Mouse (Mus musculus): ENCODE measurements at regions not wholly inside any gene's neighbourhood (a gene's known extent, or its start where the extent isn't known, plus 50 kb on each side); places are given as distances from the start of the nearest gene placed in this dataset.

- Histone ChIP-seq H3K9me3 (ENCODE audit: low read length) (no peaks in the 10 kb centered on the region), H3K4me1 (ENCODE audit: insufficient read depth, low read depth, low read length) (peaks cover 21% of the 10 kb centered on the region), H3K9ac (replicated peaks; ENCODE audit: low read depth) (no peak overlapping the region), H3K27ac (ENCODE audit: low read length) (no peak overlapping the region), H3K4me3 (ENCODE audit: low read depth, low read length) (no peak overlapping the region), H3K36me3 (ENCODE audit: insufficient read depth, low read length) (no peaks in the 10 kb centered on the region), H3K27me3 (replicated peaks; ENCODE audit: insufficient read depth, low read length) (no peaks in the 10 kb centered on the region), H3K4me2 (replicated peaks; ENCODE audit: low read depth, low read length) (no peak overlapping the region)
- WGBS, result 86% methylated on average over 10 of the region's 10 CpGs
- TF ChIP-seq CTCF (IDR thresholded peaks at IDR 0.05) (no peak), EP300 (IDR thresholded peaks at IDR 0.05) (no peak)
- no peak for ATAC-seq
- DNase-seq (ENCODE audit: low spot score), result no peak
These were observed 146.0 kb upstream of the Irf2bp2 start for GRCm38 (mm10) chr8:126739768-126740167.

GRCm38 (mm10) chr8:126737032-126737431 is 143.2 kb upstream of the Irf2bp2 start:
- Histone ChIP-seq H3K27ac (ENCODE audit: low read length) (peak overlapping the region; percentile 98), H3K36me3 (ENCODE audit: insufficient read depth, low read length) (no peaks in the 10 kb centered on the region), H3K4me1 (ENCODE audit: insufficient read depth, low read depth, low read length) (peaks cover 28% of the 10 kb centered on the region), H3K4me3 (ENCODE audit: low read depth, low read length) (no peak overlapping the region), H3K9me3 (ENCODE audit: low read length) (no peaks in the 10 kb centered on the region), H3K9ac (replicated peaks; ENCODE audit: low read depth) (no peak overlapping the region), H3K4me2 (replicated peaks; ENCODE audit: low read depth, low read length) (0 out of 2 replicates have a peak overlapping the region, but pooled peaks have one; percentile 11), H3K27me3 (replicated peaks; ENCODE audit: insufficient read depth, low read length) (no peaks in the 10 kb centered on the region)
- DNase-seq (ENCODE audit: low spot score), result no peak
- ATAC-seq, result no peak; the same call in 1 of the 2 replicates
- 27% methylated on average over 5 of the region's 5 CpGs for WGBS
- TF ChIP-seq CTCF (IDR thresholded peaks at IDR 0.05) (no peak), EP300 (IDR thresholded peaks at IDR 0.05) (no peak)

- DNase-seq (ENCODE audit: low spot score), result peak; percentile 99
These were observed 142.7 kb upstream of the Irf2bp2 start for GRCm38 (mm10) chr8:126736441-126736962.

DNA sequence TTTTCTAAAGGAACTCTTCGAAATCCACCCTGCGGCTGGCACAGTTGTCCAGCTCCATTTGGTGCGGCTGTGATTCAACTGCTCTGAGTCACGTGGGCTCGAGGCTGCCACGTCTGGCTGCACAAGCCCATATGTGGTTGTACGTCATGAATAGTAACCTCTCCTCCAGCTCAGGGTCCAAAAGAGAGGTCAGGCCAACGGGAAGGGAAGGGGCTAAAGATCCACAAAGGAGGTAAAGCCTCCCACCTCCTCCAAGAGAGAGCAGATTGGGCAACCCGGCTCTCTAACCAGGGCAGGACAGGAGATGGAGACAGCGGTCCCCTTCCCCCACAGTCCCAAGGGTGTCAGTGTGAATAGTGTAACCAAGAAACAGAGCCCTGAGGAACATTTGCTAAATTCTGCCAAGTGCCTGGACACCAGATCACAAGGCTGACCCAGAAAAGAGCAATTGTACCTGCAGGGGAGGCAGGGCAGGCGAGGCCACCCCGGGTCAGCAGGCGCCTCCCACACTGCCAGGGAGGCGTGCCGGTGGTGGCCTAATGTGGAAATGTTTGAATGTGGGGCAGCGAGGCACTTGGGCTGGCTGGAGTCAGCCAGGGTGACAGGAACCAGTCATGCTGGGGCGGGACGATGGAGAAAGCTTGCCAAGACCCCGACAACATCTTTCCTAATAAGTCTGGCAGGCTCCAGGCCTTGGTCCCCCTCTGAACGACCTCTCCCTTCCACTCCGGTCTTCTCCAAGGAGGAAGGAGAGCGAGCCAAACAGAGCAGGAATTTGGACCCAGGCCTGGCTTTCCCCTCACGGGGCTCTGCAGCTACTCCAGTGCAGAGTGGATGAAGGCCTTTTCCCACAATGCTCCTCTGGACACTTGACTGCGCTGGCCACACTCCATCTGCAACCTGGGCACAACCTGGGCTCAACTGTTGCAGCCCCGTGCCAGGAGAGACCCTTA is 142.0 kb upstream of the Irf2bp2 start:
- H3K36me3 ChIP-seq (ENCODE audit: insufficient read depth, low read length), result no peaks in the 10 kb centered on the region
- H3K9me3 ChIP-seq (ENCODE audit: low read length), result no peaks in the 10 kb centered on the region
- H3K4me3 ChIP-seq (ENCODE audit: low read depth, low read length), result no peak overlapping the region
- peak; percentile 98 for DNase-seq (ENCODE audit: low spot score)
- no peaks in the 10 kb centered on the region for H3K27me3 ChIP-seq (replicated peaks; ENCODE audit: insufficient read depth, low read length)
- 18% methylated on average over 23 of the region's 25 CpGs for WGBS
- ATAC-seq, result peak; percentile 78
- H3K4me2 ChIP-seq (replicated peaks; ENCODE audit: low read depth, low read length), result peak overlapping the region; percentile 11; the same call in 1 of the 2 replicates
- H3K4me1 ChIP-seq (ENCODE audit: insufficient read depth, low read depth, low read length), result peaks cover 28% of the 10 kb centered on the region
- 0 out of 2 replicates have a peak overlapping the region, but pooled peaks have one; percentile 32 for H3K9ac ChIP-seq (replicated peaks; ENCODE audit: low read depth)
- TF ChIP-seq EP300 (IDR thresholded peaks at IDR 0.05), result peak; percentile 60; the same call in 1 of the 2 replicates
- peak; percentile 39 for TF ChIP-seq CTCF (IDR thresholded peaks at IDR 0.05)
- peak overlapping the region; percentile 98 for H3K27ac ChIP-seq (ENCODE audit: low read length)

More at GRCm38 (mm10) chr8:126736441-126736962, 142.7 kb upstream of the Irf2bp2 start:
- peak overlapping the region; percentile 11; the same call in 1 of the 2 replicates for H3K4me2 ChIP-seq (replicated peaks; ENCODE audit: low read depth, low read length)
- peak overlapping the region; percentile 98 for H3K27ac ChIP-seq (ENCODE audit: low read length)
- H3K4me1 ChIP-seq (ENCODE audit: insufficient read depth, low read depth, low read length), result peaks cover 28% of the 10 kb centered on the region
- no peaks in the 10 kb centered on the region for H3K27me3 ChIP-seq (replicated peaks; ENCODE audit: insufficient read depth, low read length)
- H3K36me3 ChIP-seq (ENCODE audit: insufficient read depth, low read length), result no peaks in the 10 kb centered on the region
- no peaks in the 10 kb centered on the region for H3K9me3 ChIP-seq (ENCODE audit: low read length)
- TF ChIP-seq EP300 (IDR thresholded peaks at IDR 0.05) (peak; percentile 100), CTCF (IDR thresholded peaks at IDR 0.05) (peak; percentile 62)
- no peak overlapping the region for H3K4me3 ChIP-seq (ENCODE audit: low read depth, low read length)
- H3K9ac ChIP-seq (replicated peaks; ENCODE audit: low read depth), result 0 out of 2 replicates have a peak overlapping the region, but pooled peaks have one; percentile 32
- peak; percentile 84 for ATAC-seq
- 13% methylated on average over 10 of the region's 10 CpGs for WGBS

- peaks cover 28% of the 10 kb centered on the region for H3K4me1 ChIP-seq (ENCODE audit: insufficient read depth, low read depth, low read length)
- ATAC-seq (no peak), DNase-seq (ENCODE audit: low spot score) (no peak)
- no peaks in the 10 kb centered on the region for H3K36me3 ChIP-seq (ENCODE audit: insufficient read depth, low read length)
- H3K27me3 ChIP-seq (replicated peaks; ENCODE audit: insufficient read depth, low read length), result no peaks in the 10 kb centered on the region
- TF ChIP-seq EP300 (IDR thresholded peaks at IDR 0.05), result no peak; the same call in 1 of the 2 replicates
- TF ChIP-seq CTCF (IDR thresholded peaks at IDR 0.05), result no peak
- H3K27ac ChIP-seq (ENCODE audit: low read length), result peak overlapping the region; percentile 98
- no peak overlapping the region for H3K4me2 ChIP-seq (replicated peaks; ENCODE audit: low read depth, low read length)
- no peak overlapping the region for H3K4me3 ChIP-seq (ENCODE audit: low read depth, low read length)
- 45% methylated on average over 7 of the region's 7 CpGs for WGBS
- H3K9ac ChIP-seq (replicated peaks; ENCODE audit: low read depth), result no peak overlapping the region
- H3K9me3 ChIP-seq (ENCODE audit: low read length), result no peaks in the 10 kb centered on the region
These were observed 141.1 kb upstream of the Irf2bp2 start for GRCm38 (mm10) chr8:126734743-126735487.
